Mouse (Mus musculus) forebrain, embryonic 13.5 days (tissue): ENCODE results near the gene Slc10a7. TPM values are rescaled to one million over a fixed set of nuclear protein-coding genes. Genes with fewer than 3 reads are reported as not detected.
A peak's percentile ranks its signal among the peaks of the same experiment; 100 is the strongest.

Experiments used
- ATAC-seq: fragments of 200-750 bp; cut with Nextera tagmentation; 2 replicates; pipeline ENCODE4 v1.8.0; 2017
- H3K27ac ChIP-seq: fragments of 300-500 bp; sonication (generic); 2 replicates; pipeline ENCODE4 v1.5.1; 2015; ENCODE audit warnings: inconsistent platforms, mild to moderate bottlenecking, moderate library complexity
- H3K27me3 ChIP-seq: fragments of 300-500 bp; sonication (generic); 2 replicates; pipeline ENCODE4 v1.6.1; 2015; ENCODE audit warnings: mild to moderate bottlenecking, inconsistent platforms
- H3K36me3 ChIP-seq: fragments of 300-500 bp; sonication (generic); 2 replicates; pipeline ENCODE4 v1.6.1; 2015; ENCODE audit warnings: mild to moderate bottlenecking, inconsistent platforms; ENCODE audit not compliant: poor library complexity, severe bottlenecking
- H3K4me1 ChIP-seq: fragments of 300-500 bp; sonication (generic); 2 replicates; pipeline ENCODE4 v1.6.1; 2015; ENCODE audit warnings: inconsistent platforms
- H3K4me2 ChIP-seq: fragments of 300-500 bp; sonication (generic); 2 replicates; pipeline ENCODE4 v1.6.1; 2015; ENCODE audit warnings: inconsistent platforms, mild to moderate bottlenecking, moderate library complexity
- H3K4me3 ChIP-seq: fragments of 300-500 bp; sonication (generic); 2 replicates; pipeline ENCODE4 v1.5.1; 2015; ENCODE audit warnings: mild to moderate bottlenecking, inconsistent platforms
- H3K9ac ChIP-seq: fragments of 300-500 bp; sonication (generic); 2 replicates; pipeline ENCODE4 v1.6.1; 2015; ENCODE audit warnings: mild to moderate bottlenecking, inconsistent platforms
- H3K9me3 ChIP-seq: fragments of 300-500 bp; sonication (generic); replicated peaks from 2 replicates; pipeline ENCODE4 v1.6.1; 2016; ENCODE audit warnings: inconsistent platforms
- WGBS: fragments of 180-500 bp; shearing (Covaris S2); methylation state at CpG from one replicate; pipeline ENCODE4 v1.1.7; 2015; 5-methylcytosine and 5-hydroxymethylcytosine counted together
- polyA plus RNA-seq: library from polyadenylated mRNA; unstranded; fragments of >200 nt; fragmentation: Nextera tagmentation; extraction: Ambion mirVana; gene quantifications from 2 replicates; pipeline ENCODE4 v1.2.1, GENCODE M21; 2015

Slc10a7 gene
- polyA plus RNA-seq, 1 experiment from 2014 or later, result 11.4 TPM

DNA sequence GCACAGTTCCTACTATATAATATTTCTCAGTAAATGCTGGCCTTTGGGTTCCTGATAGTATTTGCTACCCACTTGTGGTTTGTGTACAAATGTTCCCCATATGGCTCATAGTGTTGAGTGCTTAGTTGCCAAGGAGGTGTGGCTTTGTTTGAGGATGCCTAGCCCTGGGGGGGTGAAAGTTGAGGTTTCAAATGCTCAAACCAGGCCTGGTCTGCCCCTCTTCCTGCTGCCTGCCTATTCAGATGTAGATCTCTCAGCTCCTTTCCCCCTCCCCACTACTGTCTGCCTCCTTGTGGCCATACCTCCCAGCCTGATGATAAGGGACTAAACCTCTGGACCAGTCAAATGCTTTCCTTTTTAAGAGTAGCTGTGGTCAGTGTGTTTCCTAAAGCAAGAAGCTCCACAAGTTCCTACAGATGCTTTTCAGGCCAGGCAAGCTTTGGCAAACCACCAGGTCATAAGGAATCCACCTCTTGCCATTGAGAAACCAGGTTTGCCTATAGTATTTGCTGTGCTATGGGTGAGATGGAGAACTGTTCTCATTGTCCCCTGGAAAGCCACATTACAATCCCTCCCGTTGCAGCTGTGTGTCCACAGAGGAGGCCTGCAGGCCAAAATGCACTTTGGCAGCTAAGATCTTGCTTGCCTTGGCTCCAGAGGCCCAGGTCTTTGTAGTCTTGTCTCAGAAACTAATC, 146.4 kb downstream of the Slc10a7 start:
- no peaks in the 10 kb centered on the region for H3K36me3 ChIP-seq
- H3K27me3 ChIP-seq, result no peaks in the 10 kb centered on the region
- ATAC-seq, result no peak
- no peaks in the 10 kb centered on the region for H3K4me1 ChIP-seq
- H3K9me3 ChIP-seq, result no peaks in the 10 kb centered on the region
- H3K9ac ChIP-seq, result no peak overlapping the region
- H3K4me2 ChIP-seq, result no peak overlapping the region
- H3K4me3 ChIP-seq, result no peak overlapping the region
- WGBS, result 24% methylated on average over 1 of the region's 1 CpGs
- no peak overlapping the region for H3K27ac ChIP-seq

DNA sequence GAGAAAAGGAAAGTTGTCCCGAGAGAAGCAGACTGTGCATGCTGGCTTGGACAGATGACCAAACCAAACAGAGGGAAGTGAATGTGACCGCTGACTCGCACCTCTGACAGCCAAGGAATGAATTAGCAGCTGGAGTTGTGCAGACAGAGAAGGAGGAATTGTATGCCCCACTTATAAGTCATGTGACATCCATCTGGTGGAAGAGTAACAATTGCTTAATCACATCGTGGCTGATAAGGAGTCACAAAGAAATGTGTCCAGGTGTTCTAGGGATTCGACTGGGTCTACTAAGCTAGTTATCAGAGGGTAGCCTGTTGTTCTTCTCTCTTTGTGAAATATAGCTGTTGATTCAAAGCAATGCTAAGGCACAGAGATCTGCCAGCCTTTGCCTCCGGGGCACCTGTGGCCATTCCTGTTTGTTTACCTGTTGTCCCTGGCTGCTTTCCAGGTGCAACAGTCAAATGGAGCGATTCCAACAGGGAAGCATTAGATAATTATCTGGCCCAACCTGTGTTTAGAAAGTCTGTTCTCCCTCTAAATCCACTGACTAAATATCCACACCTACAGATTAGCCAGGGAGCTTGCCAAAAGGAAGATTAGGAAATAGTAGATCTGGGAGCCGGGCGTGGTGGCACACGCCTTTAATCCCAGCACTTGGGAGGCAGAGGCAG, 147.7 kb downstream of the Slc10a7 start:
- Histone ChIP-seq H3K27me3 (no peaks in the 10 kb centered on the region), H3K36me3 (no peaks in the 10 kb centered on the region), H3K9ac (no peak overlapping the region), H3K4me3 (no peak overlapping the region), H3K27ac (no peak overlapping the region), H3K4me1 (no peaks in the 10 kb centered on the region), H3K4me2 (no peak overlapping the region), H3K9me3 (no peaks in the 10 kb centered on the region)
- WGBS, result 90% methylated on average over 10 of the region's 10 CpGs
- no peak for ATAC-seq

DNA sequence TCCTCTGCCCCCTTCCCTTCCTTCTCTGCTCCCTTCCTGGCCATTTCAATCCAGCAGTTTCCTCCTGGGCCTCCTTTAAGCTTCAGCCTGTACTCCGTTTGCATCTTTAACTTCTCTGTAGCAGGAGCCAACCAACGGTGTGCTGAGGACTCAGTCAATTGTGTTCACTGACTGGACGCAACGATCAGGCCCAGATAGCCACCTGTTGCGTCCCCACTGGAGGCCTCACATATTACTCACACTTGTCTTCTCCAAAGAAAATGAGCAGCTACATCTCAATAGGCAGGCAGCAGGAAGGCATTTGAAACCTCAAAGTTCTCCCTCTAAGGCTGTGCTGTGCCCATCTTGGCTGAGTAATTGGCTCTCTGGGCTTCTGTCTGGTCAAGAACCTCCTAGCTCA, 149.0 kb downstream of the Slc10a7 start:
- WGBS, result 82% methylated on average over 5 of the region's 5 CpGs

DNA sequence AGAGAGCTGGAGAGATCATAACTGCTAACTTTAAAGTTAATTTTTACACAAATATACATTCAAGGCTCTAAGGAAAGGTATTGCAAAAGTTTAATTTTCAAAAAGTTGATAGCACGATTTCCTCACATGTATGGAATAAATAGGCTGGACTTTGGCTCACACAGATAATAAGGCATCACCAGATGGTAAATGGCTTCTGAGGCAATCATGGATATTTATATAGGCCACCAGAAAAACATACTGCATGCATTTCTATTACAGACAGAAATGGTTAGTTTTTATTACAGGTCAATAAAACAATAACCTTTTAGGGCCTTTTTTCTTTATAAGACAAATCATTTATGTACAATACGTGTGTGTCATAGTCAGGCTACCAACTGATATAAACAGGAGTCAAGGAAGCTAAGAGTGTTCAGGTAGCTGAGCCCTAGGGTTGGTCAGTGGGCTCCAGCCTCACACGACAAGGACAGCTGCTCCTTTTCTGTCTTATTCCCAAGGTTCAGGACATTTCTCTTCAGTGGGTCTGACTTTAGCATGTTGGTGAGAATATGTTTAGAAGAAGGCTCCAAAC, 150.6 kb downstream of the Slc10a7 start:
- no peak overlapping the region for H3K27ac ChIP-seq
- no peaks in the 10 kb centered on the region for H3K9me3 ChIP-seq
- no peaks in the 10 kb centered on the region for H3K27me3 ChIP-seq
- ATAC-seq, result no peak
- 97% methylated on average over 3 of the region's 3 CpGs for WGBS
- H3K9ac ChIP-seq, result no peak overlapping the region
- no peaks in the 10 kb centered on the region for H3K36me3 ChIP-seq
- H3K4me3 ChIP-seq, result no peak overlapping the region
- no peaks in the 10 kb centered on the region for H3K4me1 ChIP-seq
- H3K4me2 ChIP-seq, result no peak overlapping the region

More for the DNA sequence above, 149.0 kb downstream of the Slc10a7 start:
- Histone ChIP-seq H3K9me3 (no peaks in the 10 kb centered on the region), H3K36me3 (no peaks in the 10 kb centered on the region), H3K9ac (no peak overlapping the region), H3K27me3 (no peaks in the 10 kb centered on the region), H3K4me3 (no peak overlapping the region), H3K4me1 (no peaks in the 10 kb centered on the region), H3K27ac (no peak overlapping the region), H3K4me2 (no peak overlapping the region)
- ATAC-seq, result no peak

DNA sequence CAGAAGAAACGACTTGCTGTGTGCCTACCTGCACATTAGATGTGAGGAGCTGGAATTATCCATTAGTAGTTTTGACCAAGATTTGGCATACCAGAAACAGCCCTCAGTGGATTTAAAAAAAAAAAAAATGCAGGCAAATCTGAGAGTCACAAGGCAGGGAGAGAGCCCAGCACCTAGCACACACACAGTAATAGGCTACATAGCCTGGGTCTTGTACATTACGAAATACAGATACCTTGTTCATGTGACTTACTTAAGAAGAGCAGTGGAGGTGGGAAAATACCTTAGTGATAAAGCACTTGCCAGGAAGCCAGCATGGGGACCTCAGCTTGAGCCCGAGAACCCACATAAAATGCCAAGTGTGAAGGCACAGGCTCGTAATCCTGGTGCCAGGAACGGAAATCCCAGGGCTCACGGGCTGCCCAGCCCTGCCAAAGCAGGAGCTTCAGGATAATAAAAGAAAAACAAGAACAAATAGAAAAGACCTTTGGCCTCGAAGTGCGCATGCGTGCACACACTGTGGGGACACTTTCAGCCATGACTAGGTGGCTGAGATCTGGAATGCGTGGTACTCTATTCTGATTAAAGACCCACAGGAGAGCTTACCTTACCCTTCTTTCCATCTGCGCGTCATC, 155.3 kb downstream of the Slc10a7 start:
- no peaks in the 10 kb centered on the region for H3K27me3 ChIP-seq
- no peak for ATAC-seq
- H3K27ac ChIP-seq, result no peak overlapping the region
- no peaks in the 10 kb centered on the region for H3K4me1 ChIP-seq
- H3K4me3 ChIP-seq, result no peak overlapping the region
- WGBS, result 90% methylated on average over 12 of the region's 12 CpGs
- H3K36me3 ChIP-seq, result no peaks in the 10 kb centered on the region
- H3K9ac ChIP-seq, result no peak overlapping the region
- no peak overlapping the region for H3K4me2 ChIP-seq
- H3K9me3 ChIP-seq, result no peaks in the 10 kb centered on the region

DNA sequence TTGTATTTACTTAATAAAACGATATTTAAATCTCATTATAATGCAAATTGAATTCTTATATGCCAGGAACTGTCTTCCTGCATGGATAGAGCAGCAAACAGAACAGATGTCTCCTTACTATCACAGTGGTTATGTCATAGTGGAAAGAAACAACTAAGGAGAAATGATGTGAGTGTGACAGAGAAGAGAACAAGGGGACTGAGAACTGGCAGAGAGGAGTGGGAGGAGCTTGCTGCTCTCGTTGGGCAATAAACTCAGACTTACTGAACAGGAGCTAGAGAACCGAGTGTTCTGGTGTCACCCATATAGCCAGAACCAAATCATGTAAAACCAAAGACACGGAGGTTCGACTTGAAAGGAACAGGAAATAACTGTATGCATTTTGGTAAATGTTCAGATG, 158.3 kb downstream of the Slc10a7 start:
- Histone ChIP-seq H3K4me2 (no peak overlapping the region), H3K27ac (no peak overlapping the region), H3K4me1 (no peaks in the 10 kb centered on the region), H3K4me3 (no peak overlapping the region), H3K9ac (no peak overlapping the region), H3K9me3 (no peaks in the 10 kb centered on the region), H3K36me3 (no peaks in the 10 kb centered on the region), H3K27me3 (no peaks in the 10 kb centered on the region)
- WGBS, result 83% methylated on average over 5 of the region's 5 CpGs
- no peak for ATAC-seq

DNA sequence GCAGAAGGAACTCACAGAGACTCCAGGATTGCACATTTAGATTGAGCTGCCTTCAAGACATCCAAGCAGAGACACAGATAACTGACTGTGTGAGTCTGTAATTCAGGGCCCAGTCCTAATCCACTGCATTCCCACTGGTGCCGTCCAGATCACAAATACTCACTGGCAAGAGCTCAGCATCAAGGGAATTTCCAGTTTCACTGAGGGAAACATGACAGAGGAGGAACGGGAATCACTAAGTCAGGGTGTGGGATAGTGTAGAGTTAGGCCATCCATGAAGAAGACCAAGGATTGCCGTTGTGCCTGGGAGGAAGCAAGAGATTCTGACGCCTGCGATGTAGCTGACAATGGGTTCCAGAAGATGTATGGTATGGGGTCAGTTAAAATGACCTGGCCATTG, 159.1 kb downstream of the Slc10a7 start:
- no peak overlapping the region for H3K4me2 ChIP-seq
- no peaks in the 10 kb centered on the region for H3K27me3 ChIP-seq
- H3K4me1 ChIP-seq, result no peaks in the 10 kb centered on the region
- H3K4me3 ChIP-seq, result no peak overlapping the region
- H3K9me3 ChIP-seq, result no peaks in the 10 kb centered on the region
- 92% methylated on average over 5 of the region's 5 CpGs for WGBS
- H3K27ac ChIP-seq, result no peak overlapping the region
- H3K36me3 ChIP-seq, result no peaks in the 10 kb centered on the region
- ATAC-seq, result no peak
- no peak overlapping the region for H3K9ac ChIP-seq

DNA sequence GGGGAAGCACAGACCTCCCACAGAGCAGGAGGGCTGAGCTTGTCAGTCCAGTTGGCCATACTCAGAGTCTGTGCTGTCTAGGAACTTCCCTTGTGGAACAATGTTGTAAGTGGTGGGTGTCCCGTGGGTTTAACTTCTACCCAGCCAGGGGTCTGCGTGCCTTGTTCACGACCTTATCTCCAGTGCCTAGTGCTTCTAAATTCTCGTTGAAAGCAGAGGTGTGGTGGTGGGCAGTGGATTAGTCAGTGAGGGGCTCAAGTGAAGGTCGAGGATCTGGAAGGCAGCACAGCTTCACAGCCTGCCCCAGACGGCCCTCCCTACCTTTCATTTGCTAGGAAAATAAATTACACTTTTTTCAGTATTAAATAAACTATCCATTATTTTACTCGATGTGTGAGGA, 161.1 kb downstream of the Slc10a7 start:
- no peak for ATAC-seq

DNA sequence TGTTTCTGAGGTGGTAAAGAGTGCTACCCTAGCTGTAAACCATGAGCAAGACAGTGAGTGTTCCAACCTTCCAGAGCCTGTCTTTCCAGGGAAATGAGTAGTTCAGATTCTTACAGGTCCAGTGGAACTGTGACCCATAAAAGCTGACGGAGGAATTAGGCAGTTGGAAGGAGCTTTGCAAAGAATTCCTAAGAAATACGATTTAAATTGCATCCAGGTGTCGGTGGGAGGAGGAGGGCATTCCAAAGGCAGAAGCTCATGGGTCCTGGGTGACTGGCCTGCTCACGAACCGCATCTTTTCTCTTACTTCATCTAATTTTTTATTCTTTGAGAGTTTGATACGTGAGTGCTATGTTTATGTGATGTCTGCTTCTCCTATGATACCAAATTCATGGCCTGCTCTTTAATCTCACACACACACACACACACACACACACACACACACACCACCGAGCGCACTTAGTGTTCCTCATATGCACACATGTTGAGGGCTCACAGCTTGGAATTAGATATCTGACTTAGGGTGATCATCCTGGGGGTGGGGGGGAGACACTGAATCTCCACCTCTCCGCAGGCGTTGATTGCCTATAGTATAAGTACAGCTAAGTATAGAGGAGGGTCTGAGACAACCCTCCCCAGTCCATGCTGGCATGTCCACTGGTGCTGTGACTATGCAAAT, 169.5 kb downstream of the Slc10a7 start:
- 87% methylated on average over 10 of the region's 10 CpGs for WGBS
- Histone ChIP-seq H3K4me2 (no peak overlapping the region), H3K9ac (no peak overlapping the region), H3K27me3 (no peaks in the 10 kb centered on the region), H3K9me3 (peaks cover 2% of the 10 kb centered on the region; the same call in 1 of the 2 replicates), H3K27ac (no peak overlapping the region), H3K4me3 (no peak overlapping the region), H3K4me1 (no peaks in the 10 kb centered on the region), H3K36me3 (0 out of 2 replicates have a peak, but pooled peaks cover 5% of the 10 kb centered on the region)
- ATAC-seq, result no peak

More for the DNA sequence above, 161.1 kb downstream of the Slc10a7 start:
- WGBS, result 89% methylated on average over 7 of the region's 7 CpGs
- Histone ChIP-seq H3K4me3 (no peak overlapping the region), H3K9me3 (no peaks in the 10 kb centered on the region), H3K9ac (no peak overlapping the region), H3K36me3 (no peaks in the 10 kb centered on the region), H3K27ac (no peak overlapping the region), H3K27me3 (no peaks in the 10 kb centered on the region), H3K4me1 (no peaks in the 10 kb centered on the region), H3K4me2 (no peak overlapping the region)

DNA sequence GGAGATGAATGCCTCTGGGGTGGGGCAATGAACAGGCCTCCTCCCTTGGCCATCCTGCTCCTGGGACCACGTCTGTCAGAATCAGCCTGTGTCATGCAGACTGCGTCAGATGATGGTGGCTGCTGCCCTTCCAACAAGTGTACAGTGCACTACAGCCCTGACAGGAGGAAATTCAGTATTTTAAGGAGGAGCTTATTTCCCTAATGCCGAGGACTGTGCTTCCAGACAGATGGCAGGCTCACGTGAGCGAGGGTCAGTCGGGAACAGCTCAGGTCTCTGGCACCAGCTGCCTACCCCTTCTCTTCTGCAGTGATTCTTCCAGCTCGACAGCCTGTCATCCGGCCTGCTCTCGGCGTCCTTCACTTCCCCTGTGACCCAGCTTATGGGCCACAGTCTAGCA, 181.6 kb downstream of the Slc10a7 start:
- no peak overlapping the region for H3K4me3 ChIP-seq
- H3K27me3 ChIP-seq, result no peaks in the 10 kb centered on the region
- H3K9me3 ChIP-seq, result no peaks in the 10 kb centered on the region
- 45% methylated on average over 10 of the region's 10 CpGs for WGBS
- peak; percentile 72 for ATAC-seq
- no peak overlapping the region for H3K4me2 ChIP-seq
- H3K9ac ChIP-seq, result peak overlapping the region; percentile 18; the same call in 1 of the 2 replicates
- H3K4me1 ChIP-seq, result peaks cover 14% of the 10 kb centered on the region; the same call in 1 of the 2 replicates
- no peak overlapping the region; the same call in 1 of the 2 replicates for H3K27ac ChIP-seq
- H3K36me3 ChIP-seq, result no peaks in the 10 kb centered on the region

DNA sequence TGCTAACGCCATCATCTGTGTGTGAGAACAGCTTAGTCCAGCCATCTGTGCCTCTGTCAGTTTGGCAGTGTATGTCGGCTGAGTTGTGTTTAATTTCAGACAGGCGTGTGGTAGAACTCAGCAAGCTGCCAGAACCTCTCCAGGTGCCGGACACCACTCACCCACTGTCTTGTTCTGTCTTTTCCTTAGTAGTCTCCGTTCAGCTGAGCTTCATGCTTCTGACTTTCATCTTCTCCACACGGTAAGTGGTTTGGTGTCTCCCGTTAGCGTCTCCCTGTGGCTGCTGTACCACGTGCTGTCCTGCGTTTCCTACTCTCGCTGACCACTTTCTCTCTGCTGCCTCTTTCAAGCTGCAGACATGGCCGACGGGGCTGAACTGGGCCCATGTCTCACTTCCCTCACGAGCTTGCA, 189.2 kb downstream of the Slc10a7 start:
- Histone ChIP-seq H3K4me1 (0 out of 2 replicates have a peak, but pooled peaks cover 3% of the 10 kb centered on the region), H3K36me3 (peaks cover 20% of the 10 kb centered on the region), H3K4me3 (no peak overlapping the region), H3K4me2 (no peak overlapping the region), H3K9me3 (no peaks in the 10 kb centered on the region), H3K9ac (no peak overlapping the region), H3K27ac (no peak overlapping the region), H3K27me3 (no peaks in the 10 kb centered on the region)
- no peak for ATAC-seq
- 94% methylated on average over 14 of the region's 14 CpGs for WGBS
